Mouse (Mus musculus) heart, embryonic 10.5 days (tissue): ENCODE data around the gene Gnl3l. TPM values are rescaled to one million over a fixed set of nuclear protein-coding genes. Genes with fewer than 3 reads are reported as not detected.

ENCODE experiments used
- DNase-seq: peaks from one replicate; pipeline ENCODE4 v3.0.0-alpha.2; 2017; ENCODE audit warnings: low spot score
- H3K27ac ChIP-seq: fragments of 300-500 bp; sonication (generic); 2 replicates; pipeline ENCODE4 v1.5.1; 2016; ENCODE audit warnings: mild to moderate bottlenecking
- H3K27me3 ChIP-seq: fragments of 300-500 bp; sonication (generic); 2 replicates; pipeline ENCODE4 v1.6.1; 2016; ENCODE audit warnings: mild to moderate bottlenecking; ENCODE audit not compliant: poor library complexity, insufficient read depth, severe bottlenecking
- H3K36me3 ChIP-seq: fragments of 300-500 bp; sonication (generic); 2 replicates; pipeline ENCODE4 v1.6.1; 2016; ENCODE audit warnings: mild to moderate bottlenecking, moderate library complexity
- H3K4me1 ChIP-seq: fragments of 300-500 bp; sonication (generic); 2 replicates; pipeline ENCODE4 v1.6.1; 2016; ENCODE audit warnings: mild to moderate bottlenecking
- H3K4me3 ChIP-seq: fragments of 300-500 bp; sonication (generic); 2 replicates; pipeline ENCODE4 v1.5.1; 2016; ENCODE audit warnings: mild to moderate bottlenecking, moderate library complexity
- H3K9me3 ChIP-seq: fragments of 300-500 bp; sonication (generic); 2 replicates; pipeline ENCODE4 v1.6.1; 2016; ENCODE audit warnings: mild to moderate bottlenecking, moderate library complexity
- WGBS: fragments of 180-500 bp; shearing (Covaris S2); methylation state at CpG from one replicate; pipeline ENCODE4 v1.1.7; 2016; 5-methylcytosine and 5-hydroxymethylcytosine counted together
- polyA plus RNA-seq: library from polyadenylated mRNA; unstranded; fragments of >200 nt; fragmentation: Nextera tagmentation; extraction: Ambion mirVana; gene quantifications from 2 replicates; pipeline ENCODE4 v1.2.1, GENCODE M21; 2016

Gene Gnl3l
- polyA plus RNA-seq, 1 experiment from 2014 or later: 29.4 TPM

- Histone ChIP-seq H3K9me3 (no peaks in the 10 kb centered on the region), H3K27ac (peak within 1 kb of the TSS; percentile 91), H3K36me3 (no peaks in the 10 kb centered on the region), H3K27me3 (peaks cover 6% of the 10 kb centered on the region; the same call in 1 of the 2 replicates), H3K4me1 (peaks cover 14% of the 10 kb centered on the region; the same call in 1 of the 2 replicates), H3K4me3 (peak within 1 kb of the TSS; percentile 73)
- no peak for DNase-seq
- WGBS: 85% methylated on average over 8 of the region's 8 CpGs
These were observed 28.7 kb upstream of the Gnl3l start, which contains the start of gene Fgd1 for GRCm38 (mm10) chrX:151045850-151046249. Fgd1 (plus strand) TSS chrX:151046150.

DNA sequence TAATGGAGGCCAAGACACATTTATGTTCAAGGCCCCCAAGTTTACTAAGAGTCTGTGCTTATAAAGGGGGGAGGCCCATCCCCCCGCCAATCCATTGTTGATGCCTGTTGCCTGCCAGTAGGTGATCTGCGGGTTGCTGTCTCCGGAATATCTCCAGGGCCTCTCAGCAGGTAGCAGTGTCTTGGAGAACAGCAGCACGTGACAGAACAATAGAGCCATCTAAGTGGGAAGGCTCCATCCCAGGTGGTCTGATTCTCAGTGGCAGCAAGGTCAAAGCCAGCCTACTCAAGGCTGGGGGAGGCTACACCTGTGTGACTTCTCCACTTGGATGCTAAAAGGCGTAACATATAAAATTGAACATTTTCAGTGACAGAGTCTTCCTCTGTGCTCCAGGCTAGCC lies 24.1 kb upstream of the Gnl3l start:
- no peaks in the 10 kb centered on the region for H3K9me3 ChIP-seq
- H3K27ac ChIP-seq: no peak overlapping the region
- 51% methylated on average over 5 of the region's 5 CpGs for WGBS
- no peaks in the 10 kb centered on the region for H3K4me1 ChIP-seq
- no peaks in the 10 kb centered on the region; the same call in 1 of the 2 replicates for H3K27me3 ChIP-seq
- no peak overlapping the region for H3K4me3 ChIP-seq
- DNase-seq: no peak
- H3K36me3 ChIP-seq: no peaks in the 10 kb centered on the region

GRCm38 (mm10) chrX:151031400-151031799 lies 14.3 kb upstream of the Gnl3l start:
- Histone ChIP-seq H3K27me3 (no peaks in the 10 kb centered on the region; the same call in 1 of the 2 replicates), H3K27ac (no peak overlapping the region), H3K4me3 (no peak overlapping the region), H3K36me3 (no peaks in the 10 kb centered on the region), H3K9me3 (no peaks in the 10 kb centered on the region), H3K4me1 (peaks cover 3% of the 10 kb centered on the region; the same call in 1 of the 2 replicates)
- no peak for DNase-seq
- WGBS: 61% methylated on average over 3 of the region's 3 CpGs

- no peak for DNase-seq
- H3K4me1 ChIP-seq: peaks cover 4% of the 10 kb centered on the region; the same call in 1 of the 2 replicates
- H3K36me3 ChIP-seq: peaks cover 2% of the 10 kb centered on the region; the same call in 1 of the 2 replicates
- H3K4me3 ChIP-seq: no peak overlapping the region
- no peaks in the 10 kb centered on the region for H3K27me3 ChIP-seq
- no peaks in the 10 kb centered on the region for H3K9me3 ChIP-seq
- no peak overlapping the region for H3K27ac ChIP-seq
- 61% methylated on average over 3 of the region's 3 CpGs for WGBS
These were observed 1.7 kb upstream of the Gnl3l start for GRCm38 (mm10) chrX:151018798-151019197.

DNA sequence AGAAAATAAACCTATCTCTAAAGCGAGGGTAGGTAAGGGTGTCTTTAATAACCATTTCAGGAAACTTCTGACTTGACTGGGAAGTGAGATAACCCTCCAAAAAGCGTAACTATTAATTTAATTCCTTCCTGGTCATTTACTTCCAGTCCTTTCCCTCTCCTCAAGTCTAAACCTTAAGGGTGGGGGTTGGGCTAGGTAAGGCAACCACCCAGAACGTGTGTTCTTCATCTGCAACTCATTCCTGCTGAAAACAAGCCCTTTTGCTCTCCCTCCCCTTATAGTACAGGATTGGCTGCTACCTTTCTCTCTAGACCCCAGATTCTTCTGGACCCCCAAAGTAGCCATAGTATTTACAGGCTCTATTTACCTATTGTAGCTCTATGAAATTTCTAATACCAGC lies 775 bp upstream of the Gnl3l start:
- Histone ChIP-seq H3K4me1 (peaks cover 4% of the 10 kb centered on the region; the same call in 1 of the 2 replicates), H3K4me3 (peak overlapping the region; percentile 59), H3K27ac (peak overlapping the region; percentile 87), H3K9me3 (no peaks in the 10 kb centered on the region), H3K27me3 (no peaks in the 10 kb centered on the region), H3K36me3 (peaks cover 9% of the 10 kb centered on the region)
- WGBS: 14% methylated on average over 3 of the region's 3 CpGs
- DNase-seq: no peak

DNA sequence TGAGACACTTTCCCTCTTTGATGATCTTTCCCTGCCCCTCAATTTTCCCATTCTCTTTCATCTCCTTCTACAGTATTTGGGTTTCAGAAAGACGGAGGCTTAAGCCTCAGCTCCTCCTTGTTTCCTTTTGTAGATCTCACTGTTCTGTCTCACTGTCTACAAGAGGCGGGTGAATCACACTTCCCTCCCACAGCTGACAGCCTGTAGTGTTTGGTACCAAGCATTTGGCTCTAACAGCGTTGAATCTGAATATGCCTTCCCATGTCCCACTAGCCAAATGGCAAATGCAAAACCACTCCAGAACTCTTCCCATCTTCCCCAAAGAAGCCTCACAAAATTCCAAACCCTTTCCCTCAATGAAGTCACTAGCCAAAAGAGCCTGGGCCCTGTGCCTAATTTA lies 20.3 kb downstream of the Gnl3l start:
- DNase-seq: no peak
- Histone ChIP-seq H3K27me3 (no peaks in the 10 kb centered on the region), H3K36me3 (peaks cover 76% of the 10 kb centered on the region)

GRCm38 (mm10) chrX:150981621-150982020 lies 35.5 kb downstream of the Gnl3l start:
- 59% methylated on average over 1 of the region's 1 CpGs for WGBS

More for the DNA sequence above, 20.3 kb downstream of the Gnl3l start:
- Histone ChIP-seq H3K9me3 (no peaks in the 10 kb centered on the region), H3K4me3 (no peak overlapping the region), H3K27ac (no peak overlapping the region), H3K4me1 (no peaks in the 10 kb centered on the region)
- WGBS: 82% methylated on average over 3 of the region's 3 CpGs

GRCm38 (mm10) chrX:150975424-150975823 lies 41.7 kb downstream of the Gnl3l start:
- Histone ChIP-seq H3K27ac (no peak overlapping the region), H3K9me3 (no peaks in the 10 kb centered on the region), H3K4me3 (no peak overlapping the region), H3K4me1 (no peaks in the 10 kb centered on the region), H3K27me3 (no peaks in the 10 kb centered on the region), H3K36me3 (no peaks in the 10 kb centered on the region)
- WGBS: 92% methylated on average over 5 of the region's 5 CpGs
- DNase-seq: no peak

More at GRCm38 (mm10) chrX:150981621-150982020, 35.5 kb downstream of the Gnl3l start:
- H3K36me3 ChIP-seq: peaks cover 20% of the 10 kb centered on the region
- no peaks in the 10 kb centered on the region for H3K9me3 ChIP-seq
- H3K27me3 ChIP-seq: no peaks in the 10 kb centered on the region
- no peaks in the 10 kb centered on the region for H3K4me1 ChIP-seq
- DNase-seq: no peak
- H3K27ac ChIP-seq: no peak overlapping the region
- no peak overlapping the region for H3K4me3 ChIP-seq

DNA sequence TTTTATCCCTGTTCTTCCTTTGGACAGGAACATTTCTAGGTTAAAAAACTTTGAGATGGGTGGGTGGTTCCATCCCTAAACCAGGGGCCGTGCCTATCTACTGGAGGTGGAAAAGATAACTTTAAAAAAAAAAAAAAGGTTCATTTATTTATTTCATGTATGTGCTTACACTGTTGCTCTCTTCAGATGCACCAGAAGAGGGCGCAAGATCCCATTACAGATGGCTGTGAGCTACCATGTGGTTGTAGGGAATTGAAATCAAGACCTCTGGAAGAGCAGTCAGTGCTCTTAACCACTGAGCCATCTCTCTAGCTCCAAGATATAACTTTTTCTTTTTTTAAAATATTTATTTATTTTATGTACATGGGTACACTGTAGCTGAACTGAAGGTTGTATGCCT lies 54.1 kb downstream of the Gnl3l start:
- H3K4me1 ChIP-seq: no peaks in the 10 kb centered on the region
- no peak overlapping the region for H3K27ac ChIP-seq
- H3K4me3 ChIP-seq: no peak overlapping the region
- 22% methylated on average over 2 of the region's 2 CpGs for WGBS
- H3K9me3 ChIP-seq: no peaks in the 10 kb centered on the region
- no peaks in the 10 kb centered on the region for H3K27me3 ChIP-seq
- H3K36me3 ChIP-seq: no peaks in the 10 kb centered on the region
- no peak for DNase-seq

DNA sequence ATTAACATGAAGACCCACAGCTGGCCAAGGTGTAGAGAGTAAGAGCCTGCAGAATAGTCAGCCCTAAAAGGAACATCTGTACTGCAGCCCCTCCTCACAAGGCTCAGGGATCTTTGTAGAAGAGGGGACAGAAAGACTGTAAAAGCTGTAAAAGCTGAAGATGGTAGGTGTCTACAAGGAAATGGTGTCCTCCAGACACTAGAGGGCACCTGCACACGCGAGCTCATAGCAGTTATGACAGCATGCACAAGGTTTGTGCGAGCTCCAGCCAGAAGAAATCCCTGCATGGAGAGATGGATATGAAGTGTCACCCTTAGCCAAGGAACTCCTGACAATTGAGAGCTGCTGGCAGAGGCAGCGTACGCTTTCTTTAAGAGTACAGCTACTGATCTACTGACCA lies 56.4 kb downstream of the Gnl3l start:
- Histone ChIP-seq H3K9me3 (no peaks in the 10 kb centered on the region), H3K4me3 (no peak overlapping the region), H3K27me3 (no peaks in the 10 kb centered on the region), H3K27ac (no peak overlapping the region), H3K4me1 (no peaks in the 10 kb centered on the region), H3K36me3 (no peaks in the 10 kb centered on the region)
- DNase-seq: no peak
- WGBS: 53% methylated on average over 5 of the region's 5 CpGs

DNA sequence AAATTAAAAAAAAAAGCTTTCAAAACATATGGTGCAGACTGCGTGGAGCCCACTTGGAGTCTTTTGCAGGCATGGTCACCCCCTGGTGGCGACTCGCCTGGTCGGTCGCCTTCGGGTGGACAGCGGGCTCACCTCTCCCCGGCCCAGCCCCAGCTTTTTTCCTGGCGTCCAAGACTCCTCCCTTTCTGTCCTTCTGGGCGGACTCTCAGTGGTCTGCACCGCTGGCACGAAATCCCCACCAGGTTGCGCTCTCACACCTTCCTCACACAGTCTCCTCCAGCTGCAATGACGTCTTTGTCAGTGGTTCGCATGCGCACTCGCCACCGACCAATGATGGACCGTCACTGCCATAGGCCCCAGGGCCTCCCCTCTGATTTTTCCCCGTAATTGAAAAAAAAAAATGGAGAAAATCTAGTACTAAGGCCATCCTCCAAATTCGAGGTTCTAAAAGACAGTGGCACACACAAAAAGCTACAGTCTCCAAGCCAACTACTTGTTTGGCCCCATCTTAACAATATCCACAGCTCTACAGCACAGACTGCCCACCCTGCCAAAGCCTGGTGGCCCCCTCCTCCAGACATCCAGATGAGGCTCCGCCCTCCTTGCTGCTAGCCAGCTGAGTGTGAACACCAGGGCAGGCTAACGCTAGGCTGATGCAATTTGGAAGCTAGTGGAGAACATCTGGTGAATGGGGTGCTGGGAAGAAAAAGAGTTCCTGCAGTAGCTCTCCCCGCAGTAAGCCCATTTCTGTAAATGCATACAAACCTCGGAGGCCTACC lies 60.4 kb downstream of the Gnl3l start:
- 19% methylated on average over 25 of the region's 25 CpGs for WGBS
- DNase-seq: peak; percentile 95
- peak overlapping the region; percentile 81 for H3K27ac ChIP-seq

GRCm38 (mm10) chrX:150956016-150956415 lies 61.1 kb downstream of the Gnl3l start:
- DNase-seq: no peak
- Histone ChIP-seq H3K36me3 (no peaks in the 10 kb centered on the region), H3K27me3 (no peaks in the 10 kb centered on the region), H3K4me3 (no peak overlapping the region), H3K4me1 (no peaks in the 10 kb centered on the region), H3K27ac (peak overlapping the region; percentile 56; the same call in 1 of the 2 replicates), H3K9me3 (no peaks in the 10 kb centered on the region)
- 77% methylated on average over 1 of the region's 1 CpGs for WGBS

More for the DNA sequence above, 60.4 kb downstream of the Gnl3l start:
- Histone ChIP-seq H3K4me3 (peak overlapping the region; percentile 36), H3K36me3 (no peaks in the 10 kb centered on the region), H3K4me1 (no peaks in the 10 kb centered on the region), H3K9me3 (no peaks in the 10 kb centered on the region), H3K27me3 (no peaks in the 10 kb centered on the region)

- Histone ChIP-seq H3K27me3 (no peaks in the 10 kb centered on the region), H3K4me1 (no peaks in the 10 kb centered on the region), H3K27ac (peak overlapping the region; percentile 67), H3K4me3 (no peak overlapping the region), H3K9me3 (no peaks in the 10 kb centered on the region), H3K36me3 (no peaks in the 10 kb centered on the region)
- DNase-seq: peak; percentile 83
- WGBS: 48% methylated on average over 2 of the region's 2 CpGs
These were observed 61.7 kb downstream of the Gnl3l start for GRCm38 (mm10) chrX:150955441-150955840.
